Mouse (Mus musculus) forebrain, embryonic 10.5 days (tissue): Measurements from ENCODE around the gene Gm49395. TPM values are rescaled to one million over a fixed set of nuclear protein-coding genes. Genes with fewer than 3 reads are reported as not detected.

Experiments
- DNase-seq: peaks from one replicate; pipeline ENCODE4 v3.0.0-alpha.2; 2017; ENCODE audit warnings: low spot score; ENCODE audit errors: extremely low spot score
- H3K27ac ChIP-seq: fragments of 300-500 bp; sonication (generic); 2 replicates; pipeline ENCODE4 v1.5.1; 2016; ENCODE audit warnings: mild to moderate bottlenecking
- H3K27me3 ChIP-seq: fragments of 300-500 bp; sonication (generic); 2 replicates; pipeline ENCODE4 v1.6.1; 2016; ENCODE audit warnings: mild to moderate bottlenecking; ENCODE audit not compliant: poor library complexity, severe bottlenecking
- H3K36me3 ChIP-seq: fragments of 300-500 bp; sonication (generic); replicated peaks from 2 replicates; pipeline ENCODE4 v1.6.1; 2016; ENCODE audit warnings: mild to moderate bottlenecking, moderate library complexity
- H3K4me1 ChIP-seq: fragments of 300-500 bp; sonication (generic); 2 replicates; pipeline ENCODE4 v1.6.1; 2016
- H3K4me3 ChIP-seq: fragments of 300-500 bp; sonication (generic); 2 replicates; pipeline ENCODE4 v1.5.1; 2016; ENCODE audit warnings: mild to moderate bottlenecking, moderate library complexity
- H3K9me3 ChIP-seq: fragments of 300-500 bp; sonication (generic); 2 replicates; pipeline ENCODE4 v1.6.1; 2016; ENCODE audit warnings: mild to moderate bottlenecking, moderate library complexity
- WGBS: fragments of 180-500 bp; shearing (Covaris S2); methylation state at CpG from one replicate; pipeline ENCODE4 v1.1.7; 2016; 5-methylcytosine and 5-hydroxymethylcytosine counted together
- polyA plus RNA-seq: library from polyadenylated mRNA; unstranded; fragments of >200 nt; fragmentation: Nextera tagmentation; extraction: Ambion mirVana; gene quantifications from 2 replicates; pipeline ENCODE4 v1.2.1, GENCODE M21; 2016

The Gm49395 gene
- polyA plus RNA-seq, 1 experiment from 2014 or later = 1.7 TPM

DNA sequence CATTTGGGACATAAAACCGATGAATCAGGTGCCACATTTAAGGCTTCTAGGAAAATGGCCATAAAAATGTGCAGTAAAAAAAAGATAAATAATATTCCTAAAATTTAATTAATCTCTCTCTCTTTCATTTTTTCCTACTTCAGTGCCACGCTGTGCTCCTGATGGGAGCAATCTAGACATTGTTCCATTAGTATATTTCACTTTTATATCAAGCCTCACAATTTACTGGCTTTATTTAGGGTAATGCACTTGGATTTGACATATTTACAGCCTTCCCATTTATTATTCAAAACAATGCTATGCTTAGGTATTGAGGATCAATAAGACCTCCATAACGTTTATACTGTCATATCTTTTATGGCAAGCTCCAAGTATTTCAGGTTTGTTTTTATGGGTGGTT, 76.3 kb downstream of the Gm49395 start:
- 89% methylated on average over 3 of the region's 3 CpGs for WGBS
- Histone ChIP-seq H3K4me1 (no peaks in the 10 kb centered on the region), H3K27ac (no peak overlapping the region), H3K27me3 (no peaks in the 10 kb centered on the region), H3K36me3 (no peaks in the 10 kb centered on the region), H3K9me3 (no peaks in the 10 kb centered on the region), H3K4me3 (no peak overlapping the region)
- no peak for DNase-seq

- 90% methylated on average over 6 of the region's 6 CpGs for WGBS
- Histone ChIP-seq H3K27me3 (no peaks in the 10 kb centered on the region), H3K4me1 (no peaks in the 10 kb centered on the region)
Observed at GRCm38 (mm10) chr13:115022117-115022787, 79.5 kb downstream of the Gm49395 start.

DNA sequence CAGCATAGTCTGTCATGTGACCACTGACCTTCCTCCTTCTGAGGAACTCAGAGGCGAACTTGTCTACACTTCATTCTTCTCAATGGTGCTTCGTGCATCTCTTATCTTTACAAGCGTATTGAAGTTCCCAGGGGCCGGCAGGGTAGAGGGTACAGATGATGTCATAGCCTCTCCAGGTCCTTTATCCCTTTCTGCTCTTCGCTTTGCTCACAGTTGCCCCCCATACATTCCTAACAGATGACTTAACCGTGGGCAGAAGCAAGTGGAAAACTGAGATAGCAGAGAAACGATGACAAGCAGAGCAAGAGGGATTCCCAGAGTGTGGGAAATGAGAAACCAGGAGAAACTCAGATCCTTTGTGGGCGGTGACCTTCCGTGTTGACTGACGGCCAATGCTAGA, 80.3 kb downstream of the Gm49395 start:
- Histone ChIP-seq H3K9me3 (no peaks in the 10 kb centered on the region), H3K4me3 (no peak overlapping the region), H3K4me1 (no peaks in the 10 kb centered on the region), H3K36me3 (no peaks in the 10 kb centered on the region), H3K27me3 (no peaks in the 10 kb centered on the region), H3K27ac (no peak overlapping the region)
- DNase-seq = no peak
- WGBS = 87% methylated on average over 10 of the region's 10 CpGs

More at GRCm38 (mm10) chr13:115022117-115022787, 79.5 kb downstream of the Gm49395 start:
- Histone ChIP-seq H3K9me3 (no peaks in the 10 kb centered on the region), H3K4me3 (no peak overlapping the region), H3K36me3 (no peaks in the 10 kb centered on the region), H3K27ac (no peak overlapping the region)
- DNase-seq = no peak

DNA sequence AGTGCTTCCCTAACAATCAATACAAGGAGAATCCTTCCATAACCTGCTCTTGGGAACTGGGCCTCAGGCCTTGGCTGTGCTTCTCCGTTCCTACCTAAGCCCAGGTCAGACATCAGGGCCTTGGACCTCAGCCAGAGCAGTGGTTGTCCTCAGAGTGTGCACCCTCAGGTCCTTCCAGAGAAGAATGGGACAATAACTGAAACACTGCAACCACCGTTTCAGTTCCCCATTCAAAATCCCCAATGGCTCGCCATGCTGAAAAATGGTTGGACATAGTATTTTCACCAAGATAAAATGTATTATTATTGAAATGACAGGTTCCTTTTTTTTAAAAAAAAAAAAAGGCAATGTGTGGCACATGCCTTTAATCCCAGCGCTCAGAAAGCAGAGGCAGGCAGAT, 81.0 kb downstream of the Gm49395 start:
- no peak for DNase-seq

GRCm38 (mm10) chr13:115017545-115017944, 84.2 kb downstream of the Gm49395 start:
- no peaks in the 10 kb centered on the region for H3K4me1 ChIP-seq
- WGBS = 91% methylated on average over 9 of the region's 9 CpGs
- H3K27me3 ChIP-seq = no peaks in the 10 kb centered on the region
- no peaks in the 10 kb centered on the region for H3K36me3 ChIP-seq
- H3K9me3 ChIP-seq = no peaks in the 10 kb centered on the region
- no peak overlapping the region for H3K27ac ChIP-seq
- H3K4me3 ChIP-seq = no peak overlapping the region
- DNase-seq = no peak

More for the DNA sequence above, 81.0 kb downstream of the Gm49395 start:
- H3K36me3 ChIP-seq = no peaks in the 10 kb centered on the region
- no peak overlapping the region for H3K4me3 ChIP-seq
- WGBS = 90% methylated on average over 4 of the region's 4 CpGs
- no peaks in the 10 kb centered on the region for H3K27me3 ChIP-seq
- H3K9me3 ChIP-seq = no peaks in the 10 kb centered on the region
- H3K4me1 ChIP-seq = no peaks in the 10 kb centered on the region
- no peak overlapping the region for H3K27ac ChIP-seq

DNA sequence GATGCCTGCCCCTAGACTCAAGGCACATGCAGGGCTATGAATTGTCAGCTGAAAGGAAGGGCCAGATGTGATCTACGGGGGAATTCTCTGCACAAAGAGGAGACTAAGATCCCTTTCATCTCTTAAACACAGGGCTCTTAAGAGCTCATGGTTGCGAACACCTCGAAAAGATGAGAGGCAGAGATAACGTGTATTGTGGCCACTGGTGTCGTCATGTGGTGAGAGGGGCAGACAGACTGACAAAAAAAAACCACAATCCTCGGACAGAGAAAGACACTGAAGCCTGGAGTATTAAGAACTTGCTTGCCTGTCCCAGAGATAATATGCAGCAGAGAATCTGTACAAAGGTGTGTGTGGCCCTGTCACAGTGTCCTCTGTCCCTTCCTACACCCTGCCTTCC, 90.2 kb downstream of the Gm49395 start:
- Histone ChIP-seq H3K9me3 (no peaks in the 10 kb centered on the region), H3K4me1 (peaks cover under 1% of the 10 kb centered on the region; the same call in 1 of the 2 replicates), H3K36me3 (no peaks in the 10 kb centered on the region), H3K27ac (no peak overlapping the region), H3K27me3 (no peaks in the 10 kb centered on the region), H3K4me3 (no peak overlapping the region)
- no peak for DNase-seq
- 76% methylated on average over 6 of the region's 6 CpGs for WGBS

GRCm38 (mm10) chr13:115006213-115006835, 95.4 kb downstream of the Gm49395 start:
- Histone ChIP-seq H3K36me3 (no peaks in the 10 kb centered on the region), H3K27me3 (no peaks in the 10 kb centered on the region), H3K27ac (peak overlapping the region; percentile 30; the same call in 1 of the 2 replicates), H3K4me1 (peaks cover 9% of the 10 kb centered on the region), H3K4me3 (no peak overlapping the region), H3K9me3 (no peaks in the 10 kb centered on the region)
- 49% methylated on average over 9 of the region's 9 CpGs for WGBS
- DNase-seq = no peak

DNA sequence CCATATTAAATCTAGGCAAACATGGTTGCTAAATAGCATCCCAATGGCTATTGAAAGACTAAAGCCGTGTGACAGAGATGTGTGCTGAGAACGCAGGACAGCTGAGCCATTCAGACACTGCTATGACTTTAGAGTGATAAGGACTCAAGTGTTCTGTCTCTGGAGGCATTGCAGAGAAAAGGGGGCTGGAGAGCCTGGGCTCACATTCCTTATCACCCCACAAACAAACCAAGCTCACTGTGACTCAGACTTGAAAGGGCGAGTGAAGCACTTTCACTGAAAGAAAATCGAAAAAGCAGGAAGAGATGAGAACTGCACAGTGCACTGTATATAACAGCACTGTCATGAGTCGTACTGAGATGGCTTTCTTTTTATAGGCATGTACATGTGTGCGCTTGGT, 96.4 kb downstream of the Gm49395 start:
- Histone ChIP-seq H3K27me3 (no peaks in the 10 kb centered on the region), H3K4me3 (no peak overlapping the region), H3K9me3 (no peaks in the 10 kb centered on the region), H3K36me3 (no peaks in the 10 kb centered on the region), H3K4me1 (peaks cover 9% of the 10 kb centered on the region), H3K27ac (no peak overlapping the region)
- WGBS = 86% methylated on average over 6 of the region's 6 CpGs
- DNase-seq = no peak

DNA sequence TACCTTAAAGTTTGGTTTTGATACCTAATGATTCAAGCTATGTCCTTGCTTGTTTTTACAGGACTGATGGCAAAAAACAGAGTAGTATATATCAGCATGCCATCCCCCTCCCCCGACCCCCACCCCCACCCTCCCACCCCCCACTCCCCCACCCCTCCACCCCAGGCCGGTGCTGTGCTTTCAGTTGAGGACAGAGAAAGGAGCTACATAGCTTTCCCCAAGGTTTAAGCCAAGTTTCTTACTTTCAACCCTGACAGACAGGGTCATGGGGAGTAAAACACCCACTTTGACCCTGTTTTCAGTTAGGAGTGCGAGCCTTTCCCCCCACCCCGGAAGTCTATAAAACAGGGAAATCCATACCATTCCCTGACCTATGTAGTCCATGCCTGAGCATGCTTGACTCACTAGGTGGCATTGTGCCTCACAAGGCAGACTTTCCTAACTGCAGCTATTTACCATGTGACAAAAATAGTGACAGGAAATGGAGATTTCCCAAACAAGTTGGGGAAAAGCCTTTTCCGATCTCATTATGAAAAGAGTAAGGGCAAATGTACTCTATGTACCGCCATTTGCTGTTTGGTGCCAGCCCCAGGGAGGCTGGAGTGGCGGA, 98.2 kb downstream of the Gm49395 start:
- no peaks in the 10 kb centered on the region for H3K27me3 ChIP-seq
- H3K4me3 ChIP-seq = no peak overlapping the region
- H3K27ac ChIP-seq = no peak overlapping the region
- no peak for DNase-seq
- 60% methylated on average over 7 of the region's 7 CpGs for WGBS
- peaks cover 9% of the 10 kb centered on the region for H3K4me1 ChIP-seq
- no peaks in the 10 kb centered on the region for H3K36me3 ChIP-seq
- H3K9me3 ChIP-seq = no peaks in the 10 kb centered on the region

GRCm38 (mm10) chr13:115002837-115003236, 98.9 kb downstream of the Gm49395 start:
- Histone ChIP-seq H3K27ac (no peak overlapping the region), H3K9me3 (no peaks in the 10 kb centered on the region), H3K36me3 (no peaks in the 10 kb centered on the region), H3K27me3 (no peaks in the 10 kb centered on the region), H3K4me3 (no peak overlapping the region), H3K4me1 (peaks cover 9% of the 10 kb centered on the region)
- DNase-seq = no peak
- 86% methylated on average over 3 of the region's 3 CpGs for WGBS

DNA sequence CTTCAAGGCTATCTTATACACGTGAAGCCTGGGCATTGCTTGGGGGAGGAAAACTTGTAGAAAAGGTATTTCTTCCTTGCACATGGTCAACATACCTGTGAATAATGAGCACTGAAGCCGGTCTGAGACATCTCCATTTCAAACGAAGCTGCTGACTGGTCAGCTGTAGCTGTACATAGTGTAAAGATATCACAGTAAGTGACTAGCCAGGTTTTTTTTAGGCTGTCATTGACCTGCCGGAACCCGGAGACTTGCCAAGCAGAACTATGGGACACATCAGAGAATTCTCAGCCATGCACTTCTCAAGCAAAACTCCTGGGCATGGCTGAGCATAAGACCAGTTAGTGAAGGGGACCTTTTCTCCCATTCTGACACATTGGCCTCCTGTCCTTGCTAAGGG, 99.6 kb downstream of the Gm49395 start:
- WGBS = 90% methylated on average over 5 of the region's 5 CpGs
- H3K27me3 ChIP-seq = no peaks in the 10 kb centered on the region

DNA sequence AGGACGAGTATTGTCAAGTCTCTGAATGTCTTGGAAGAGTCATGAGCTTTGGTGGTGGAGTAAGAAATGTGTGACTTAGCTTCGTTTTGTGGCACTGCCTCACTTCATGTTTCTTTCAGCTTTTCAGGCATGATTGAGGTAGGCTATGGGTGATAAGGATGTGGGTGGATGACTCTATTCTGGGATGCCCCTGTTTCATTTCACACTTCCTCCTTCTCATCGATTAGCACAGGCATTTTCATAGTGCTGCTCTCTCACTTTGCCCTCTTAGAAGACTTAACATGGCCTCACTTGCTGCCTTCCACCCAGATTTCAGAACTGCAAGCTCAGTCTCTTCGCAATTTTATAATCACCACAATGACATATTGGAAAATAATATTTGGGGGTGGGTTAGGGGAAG, 102.1 kb downstream of the Gm49395 start:
- Histone ChIP-seq H3K4me1 (no peaks in the 10 kb centered on the region), H3K4me3 (no peak overlapping the region), H3K27me3 (no peaks in the 10 kb centered on the region), H3K36me3 (no peaks in the 10 kb centered on the region), H3K9me3 (no peaks in the 10 kb centered on the region), H3K27ac (no peak overlapping the region)
- WGBS = 87% methylated on average over 4 of the region's 4 CpGs
- no peak for DNase-seq

More for the DNA sequence above, 99.6 kb downstream of the Gm49395 start:
- H3K27ac ChIP-seq = no peak overlapping the region
- H3K4me3 ChIP-seq = no peak overlapping the region
- no peaks in the 10 kb centered on the region for H3K36me3 ChIP-seq
- H3K4me1 ChIP-seq = peaks cover 9% of the 10 kb centered on the region
- no peak for DNase-seq
- no peaks in the 10 kb centered on the region for H3K9me3 ChIP-seq

DNA sequence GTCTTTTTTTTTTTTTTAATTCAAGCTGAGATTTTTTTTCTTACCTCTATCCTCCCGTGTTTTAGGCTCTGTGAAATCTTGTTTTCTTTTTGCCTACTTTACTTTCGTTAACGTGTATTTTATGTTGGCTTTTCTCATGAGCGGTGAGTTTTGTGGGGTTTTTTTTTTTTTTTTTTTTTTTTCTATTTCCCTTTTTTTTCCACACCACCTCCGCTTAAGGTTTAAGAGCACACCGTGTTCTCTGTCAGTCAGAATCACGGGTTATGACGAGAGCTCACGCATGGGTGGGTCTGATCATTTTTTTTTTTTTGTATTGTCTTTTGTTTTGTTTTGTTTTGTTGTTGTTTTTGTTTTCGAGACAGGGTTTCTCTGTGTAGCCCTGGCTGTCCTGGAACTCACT, 103.6 kb downstream of the Gm49395 start:
- H3K4me1 ChIP-seq = peaks cover 3% of the 10 kb centered on the region
- 93% methylated on average over 10 of the region's 10 CpGs for WGBS

More for the DNA sequence above, 103.6 kb downstream of the Gm49395 start:
- no peak overlapping the region for H3K27ac ChIP-seq
- DNase-seq = no peak
- H3K4me3 ChIP-seq = no peak overlapping the region
- H3K27me3 ChIP-seq = no peaks in the 10 kb centered on the region
- no peaks in the 10 kb centered on the region for H3K9me3 ChIP-seq
- no peaks in the 10 kb centered on the region for H3K36me3 ChIP-seq
